Mouse (Mus musculus): ENCODE measurements around the gene Thrb. TPM values are rescaled to one million over a fixed set of nuclear protein-coding genes. Genes with fewer than 3 reads are reported as not detected.
A peak's percentile ranks its signal among the peaks of the same experiment; 100 is the strongest.

The Thrb gene
- polyA plus RNA-seq (2014; fragmentation: Nextera tagmentation; extraction: Ambion mirVana) = 0.42 and 0.70 TPM in 2 replicates

- no peak for TF ChIP-seq CTCF (IDR thresholded peaks at IDR 0.05; ENCODE audit: low read depth)
- Histone ChIP-seq H3K4me3 (ENCODE audit: low read depth, low read length) (peak within 1 kb of the TSS; percentile 61), H3K9me3 (ENCODE audit: low read depth, low read length) (no peaks in the 10 kb centered on the region), H3K4me1 (ENCODE audit: insufficient read depth) (no peaks in the 10 kb centered on the region), H3K27ac (ENCODE audit: low read depth) (no peak within 1 kb of the TSS), H3K9ac (peak within 1 kb of the TSS; percentile 52), H3K4me2 (peak within 1 kb of the TSS; percentile 97), H3K27me3 (ENCODE audit: insufficient read depth, low read length) (peaks cover 37% of the 10 kb centered on the region), H3K36me3 (ENCODE audit: insufficient read depth) (no peaks in the 10 kb centered on the region)
- DNase-seq (peak; percentile 12), ATAC-seq (ENCODE audit: insufficient read depth) (peak; percentile 32)
- 2% methylated on average over 23 of the region's 23 CpGs for WGBS
Measured at GRCm38 (mm10) chr14:17659686-17660328, at the start of gene Thrb. Gene Thrb (plus strand): TSS chr14:17660261.

GRCm38 (mm10) chr14:17621671-17622070, 38.4 kb upstream of the Thrb start:
- no peaks in the 10 kb centered on the region for H3K27me3 ChIP-seq (ENCODE audit: insufficient read depth, low read length)
- no peak for TF ChIP-seq CTCF (IDR thresholded peaks at IDR 0.05; ENCODE audit: low read depth)
- DNase-seq (peak; percentile 26), ATAC-seq (ENCODE audit: insufficient read depth) (no peak)
- no peaks in the 10 kb centered on the region for H3K36me3 ChIP-seq (ENCODE audit: insufficient read depth)
- no peak overlapping the region for H3K4me3 ChIP-seq (ENCODE audit: low read depth, low read length)
- H3K9me3 ChIP-seq (ENCODE audit: low read depth, low read length) = no peaks in the 10 kb centered on the region
- WGBS = 51% methylated on average over 3 of the region's 3 CpGs
- H3K9ac ChIP-seq = no peak overlapping the region
- no peak overlapping the region for H3K27ac ChIP-seq (ENCODE audit: low read depth)
- H3K4me2 ChIP-seq = no peak overlapping the region
- no peaks in the 10 kb centered on the region for H3K4me1 ChIP-seq (ENCODE audit: insufficient read depth)

- no peak overlapping the region for H3K4me2 ChIP-seq
- H3K4me1 ChIP-seq (ENCODE audit: insufficient read depth) = no peaks in the 10 kb centered on the region
- no peak for ATAC-seq (ENCODE audit: insufficient read depth)
- DNase-seq = no peak
- WGBS = 67% methylated on average over 2 of the region's 2 CpGs
- H3K27me3 ChIP-seq (ENCODE audit: insufficient read depth, low read length) = no peaks in the 10 kb centered on the region
- TF ChIP-seq CTCF (IDR thresholded peaks at IDR 0.05; ENCODE audit: low read depth) = no peak
- H3K36me3 ChIP-seq (ENCODE audit: insufficient read depth) = no peaks in the 10 kb centered on the region
- H3K9me3 ChIP-seq (ENCODE audit: low read depth, low read length) = no peaks in the 10 kb centered on the region
- H3K4me3 ChIP-seq (ENCODE audit: low read depth, low read length) = no peak overlapping the region
- H3K27ac ChIP-seq (ENCODE audit: low read depth) = no peak overlapping the region
- no peak overlapping the region for H3K9ac ChIP-seq
Measured at GRCm38 (mm10) chr14:17623936-17624335, 36.1 kb upstream of the Thrb start.

- no peaks in the 10 kb centered on the region for H3K27me3 ChIP-seq (ENCODE audit: insufficient read depth, low read length)
- H3K36me3 ChIP-seq (ENCODE audit: insufficient read depth) = no peaks in the 10 kb centered on the region
- no peak for DNase-seq
- no peak for ATAC-seq (ENCODE audit: insufficient read depth)
- no peaks in the 10 kb centered on the region for H3K4me1 ChIP-seq (ENCODE audit: insufficient read depth)
- no peak overlapping the region for H3K9ac ChIP-seq
- H3K9me3 ChIP-seq (ENCODE audit: low read depth, low read length) = no peaks in the 10 kb centered on the region
- no peak overlapping the region for H3K4me2 ChIP-seq
- no peak overlapping the region for H3K4me3 ChIP-seq (ENCODE audit: low read depth, low read length)
- TF ChIP-seq CTCF (IDR thresholded peaks at IDR 0.05; ENCODE audit: low read depth) = no peak
- no peak overlapping the region for H3K27ac ChIP-seq (ENCODE audit: low read depth)
- 44% methylated on average over 5 of the region's 5 CpGs for WGBS
Measured at GRCm38 (mm10) chr14:17629215-17629614, 30.8 kb upstream of the Thrb start.

- Histone ChIP-seq H3K27me3 (ENCODE audit: insufficient read depth, low read length) (no peaks in the 10 kb centered on the region), H3K27ac (ENCODE audit: low read depth) (no peak overlapping the region), H3K4me1 (ENCODE audit: insufficient read depth) (no peaks in the 10 kb centered on the region), H3K36me3 (ENCODE audit: insufficient read depth) (no peaks in the 10 kb centered on the region), H3K9me3 (ENCODE audit: low read depth, low read length) (no peaks in the 10 kb centered on the region), H3K4me3 (ENCODE audit: low read depth, low read length) (no peak overlapping the region), H3K4me2 (peak overlapping the region; percentile 48), H3K9ac (no peak overlapping the region)
- TF ChIP-seq CTCF (IDR thresholded peaks at IDR 0.05; ENCODE audit: low read depth) = no peak
- ATAC-seq (ENCODE audit: insufficient read depth) = peak; percentile 84; the same call in 1 of the 2 replicates
- DNase-seq = peak; percentile 28
- WGBS = 7% methylated on average over 19 of the region's 19 CpGs
Measured at GRCm38 (mm10) chr14:17632887-17633522, 27.1 kb upstream of the Thrb start.

- Histone ChIP-seq H3K27ac (ENCODE audit: low read depth) (no peak overlapping the region), H3K9ac (no peak overlapping the region), H3K4me2 (no peak overlapping the region), H3K9me3 (ENCODE audit: low read depth, low read length) (no peaks in the 10 kb centered on the region), H3K4me1 (ENCODE audit: insufficient read depth) (no peaks in the 10 kb centered on the region), H3K36me3 (ENCODE audit: insufficient read depth) (no peaks in the 10 kb centered on the region), H3K27me3 (ENCODE audit: insufficient read depth, low read length) (no peaks in the 10 kb centered on the region), H3K4me3 (ENCODE audit: low read depth, low read length) (no peak overlapping the region)
- no peak for TF ChIP-seq CTCF (IDR thresholded peaks at IDR 0.05; ENCODE audit: low read depth)
- no peak for ATAC-seq (ENCODE audit: insufficient read depth)
- WGBS = 74% methylated on average over 3 of the region's 3 CpGs
- DNase-seq = no peak
Measured at GRCm38 (mm10) chr14:17636971-17637370, 23.1 kb upstream of the Thrb start.

- WGBS = 50% methylated on average over 3 of the region's 3 CpGs
- Histone ChIP-seq H3K36me3 (ENCODE audit: insufficient read depth) (no peaks in the 10 kb centered on the region), H3K9me3 (ENCODE audit: low read depth, low read length) (no peaks in the 10 kb centered on the region), H3K4me3 (ENCODE audit: low read depth, low read length) (no peak overlapping the region), H3K27me3 (ENCODE audit: insufficient read depth, low read length) (no peaks in the 10 kb centered on the region), H3K4me2 (no peak overlapping the region), H3K9ac (no peak overlapping the region), H3K4me1 (ENCODE audit: insufficient read depth) (no peaks in the 10 kb centered on the region), H3K27ac (ENCODE audit: low read depth) (no peak overlapping the region)
- DNase-seq (no peak), ATAC-seq (ENCODE audit: insufficient read depth) (no peak)
- TF ChIP-seq CTCF (IDR thresholded peaks at IDR 0.05; ENCODE audit: low read depth) = no peak
Measured at GRCm38 (mm10) chr14:17641770-17642169, 18.3 kb upstream of the Thrb start.
